Mouse (Mus musculus) heart, adult 2 months (tissue): ENCODE measurements at regions not wholly inside any gene's neighbourhood (a gene's known extent, or its start where the extent isn't known, plus 50 kb on each side); places are given as distances from the start of the nearest gene placed in this dataset.

ENCODE experiments used
- CTCF ChIP-seq: fragments of 200-600 bp; IDR thresholded peaks from 2 replicates; pipeline ENCODE4 v1.8.1; 2022; ENCODE audit warnings: antibody characterized with exemption, mild to moderate bottlenecking, moderate library complexity
- EP300 ChIP-seq: fragments of 200-500 bp; IDR thresholded peaks from 2 replicates; pipeline ENCODE4 v1.6.1; 2011; ENCODE audit warnings: low read depth, low read length, control low read depth; ENCODE audit not compliant: insufficient read depth

DNA sequence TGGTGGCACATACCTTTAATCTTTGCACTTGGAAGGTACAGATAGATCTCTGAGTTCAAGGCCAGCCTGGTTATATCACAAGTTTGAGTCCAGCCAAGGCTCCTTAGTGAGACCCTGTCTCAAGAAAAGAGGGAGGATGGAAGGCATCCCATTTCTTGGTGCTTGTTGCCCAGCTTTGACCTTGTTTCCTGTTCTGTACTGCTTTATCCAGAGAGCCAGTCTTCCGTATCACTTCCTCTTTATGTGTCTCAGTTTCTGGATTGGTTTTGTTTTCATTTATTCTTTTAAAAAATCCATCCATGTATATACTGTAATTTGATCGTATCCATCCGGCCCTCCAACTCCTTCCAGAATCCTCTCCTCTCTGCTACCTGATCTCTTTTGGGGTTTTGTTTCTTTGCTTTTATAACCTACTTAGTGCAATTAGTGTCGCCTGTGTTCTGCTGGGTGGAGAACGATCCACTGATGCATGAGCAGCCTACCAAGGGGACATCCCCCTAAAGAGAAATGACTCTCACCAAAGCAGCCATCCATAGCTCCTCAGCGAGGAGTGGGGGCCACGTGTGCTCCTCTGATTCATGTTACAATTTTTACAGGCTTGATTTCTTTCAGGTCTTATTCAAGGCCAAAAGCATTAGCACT, 52.4 kb upstream of the Emcn start:
- no peak for TF ChIP-seq CTCF
- no peak for TF ChIP-seq EP300
